In the genomic region with DNA sequence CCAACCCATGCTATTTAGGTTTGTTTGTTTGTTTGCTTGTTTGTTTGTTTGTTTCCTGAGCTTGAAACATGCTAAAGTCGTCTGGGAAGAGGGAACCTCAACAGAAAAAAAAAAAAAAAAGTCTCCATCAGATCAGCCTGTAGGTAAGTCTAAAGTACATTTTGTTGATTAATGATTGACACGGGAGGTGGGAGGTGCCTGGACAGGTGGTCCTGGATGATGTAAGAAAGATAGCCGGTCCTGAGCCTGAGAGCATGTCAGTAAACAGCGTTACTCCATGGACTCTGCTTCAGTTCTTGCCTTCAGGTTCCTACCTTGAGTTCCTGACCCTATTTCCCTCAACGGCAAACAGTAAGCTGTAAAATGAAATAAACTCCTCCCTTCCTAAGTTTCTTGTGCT, we compare ENCODE assay signal across 29 mouse cellular contexts.
DNase-seq lines count a peak whose midpoint lies in the region; ATAC-seq and TF ChIP-seq lines count a peak whose summit lies in the region.
"Had no signal": no experiment of that assay in that cellular context is flagged by ENCODE, and none has a peak within 500 bp of the region (broad histone marks: within the 10 kb centered on the region; RNA-seq: fewer than 3 reads in every experiment).

No protein-coding gene starts in this region.

- intact Hi-C loops in heart, postnatal 25 days (cut with DNase I) = no loop called here

- H3K9ac ChIP-seq in liver, adult 2 months (ENCODE audit: low read depth, low read length) = no peak overlapping the region
- H3K9ac ChIP-seq in liver, embryonic 12.5 days = no peak overlapping the region
- H3K9ac ChIP-seq: embryonic facial prominence, embryonic 13.5 days; heart, embryonic 12.5 days; hindbrain, embryonic 14.5 days; limb, embryonic 12.5 days; liver, embryonic 15.5 days; midbrain, embryonic 12.5 days; neural tube, embryonic 12.5 days had no signal

- no peaks in the 10 kb centered on the region for H3K4me1 ChIP-seq in liver, adult 2 months (ENCODE audit: control insufficient read depth, insufficient read depth, low read length)
- no peaks in the 10 kb centered on the region for H3K4me1 ChIP-seq in liver, embryonic 12.5 days
- H3K4me1 ChIP-seq: embryonic facial prominence, embryonic 13.5 days; forebrain, embryonic 10.5 days; heart, embryonic 12.5 days; limb, embryonic 12.5 days; liver, embryonic 15.5 days; megakaryocyte, embryonic 14.5 days; midbrain, embryonic 12.5 days; neural tube, embryonic 12.5 days had no signal

- peak; percentile 41 for DNase-seq in heart, adult 11 months
- DNase-seq in heart, postnatal 25 days (ENCODE audit: low spot score) = no peak
- DNase-seq in liver, adult 2 months (ENCODE audit: extremely low read depth, low read depth, low spot score) = peak; percentile 90
- peak; percentile 76 for DNase-seq in kidney, adult 9 months
- DNase-seq in kidney, postnatal 36 days = peak; percentile 26 to 74
- DNase-seq in cerebellum, postnatal 10 days = no peak
- DNase-seq in ovary, postnatal 36 days (ENCODE audit: low spot score) = no peak
- DNase-seq: adrenal gland, postnatal 10 days; cerebellum, adult 9-10 months; gastrocnemius, adult 2 months; gastrocnemius, postnatal 36 days; heart, adult 2 months; lung, postnatal 4 days; right cerebral cortex, postnatal 4 days had no signal

- H3K4me2 ChIP-seq in liver, embryonic 12.5 days = no peak overlapping the region
- H3K4me2 ChIP-seq: embryonic facial prominence, embryonic 13.5 days; heart, embryonic 12.5 days; hindbrain, embryonic 14.5 days; limb, embryonic 12.5 days; liver, embryonic 15.5 days; midbrain, embryonic 12.5 days; neural tube, embryonic 12.5 days had no signal

- no peaks in the 10 kb centered on the region for H3K36me3 ChIP-seq in liver, adult 2 months (ENCODE audit: control insufficient read depth, insufficient read depth, low read length)
- H3K36me3 ChIP-seq in liver, embryonic 12.5 days = no peaks in the 10 kb centered on the region
- H3K36me3 ChIP-seq: embryonic facial prominence, embryonic 13.5 days; forebrain, embryonic 10.5 days; heart, embryonic 12.5 days; limb, embryonic 12.5 days; liver, embryonic 15.5 days; midbrain, embryonic 12.5 days; neural tube, embryonic 12.5 days had no signal

- TF ChIP-seq CTCF in liver, adult 2 months (IDR thresholded peaks at IDR 0.05; ENCODE audit: low read depth, low read length) = no peak

- no peak overlapping the region for H3K4me3 ChIP-seq in liver, adult 2 months (ENCODE audit: insufficient read depth, low read depth, low read length)
- no peak overlapping the region for H3K4me3 ChIP-seq in liver, embryonic 12.5 days
- H3K4me3 ChIP-seq: embryonic facial prominence, embryonic 13.5 days; forebrain, embryonic 10.5 days; gastrocnemius, adult 2 months; heart, adult 2 months; heart, embryonic 12.5 days; left cerebral cortex, adult 2 months; limb, embryonic 12.5 days; liver, embryonic 15.5 days; megakaryocyte, embryonic 14.5 days; midbrain, embryonic 12.5 days; myocyte; neural tube, embryonic 12.5 days had no signal

- no peak for TF ChIP-seq POLR2A in liver, adult 2 months (IDR thresholded peaks at IDR 0.05; ENCODE audit: extremely low read depth, insufficient read depth, low read length)

- no peak overlapping the region for H3K27ac ChIP-seq in liver, adult 2 months (replicated peaks; ENCODE audit: insufficient read depth, low read depth, low read length)
- no peak overlapping the region for H3K27ac ChIP-seq in liver, embryonic 12.5 days
- H3K27ac ChIP-seq: embryonic facial prominence, embryonic 13.5 days; forebrain, embryonic 10.5 days; gastrocnemius, adult 2 months; heart, adult 2 months; hindbrain, embryonic 14.5 days; left cerebral cortex, adult 2 months; limb, embryonic 12.5 days; liver, embryonic 15.5 days; midbrain, embryonic 12.5 days; neural tube, embryonic 12.5 days had no signal

- WGBS in liver, adult 2 months = 26% methylated on average over 5 of the region's 5 CpGs
- WGBS in liver, embryonic 12.5 days (ENCODE audit: insufficient replicate concordance) = 51% methylated on average over 5 of the region's 5 CpGs

- ATAC-seq in liver, embryonic 12.5 days = no peak
- ATAC-seq: activated CD4-positive, CD25-positive, alpha-beta regulatory T cell, adult 4 months; lung, postnatal 0 days had no signal

- H3K27me3 ChIP-seq in liver, adult 2 months (ENCODE audit: control insufficient read depth, insufficient read depth, low read length) = no peaks in the 10 kb centered on the region
- no peaks in the 10 kb centered on the region for H3K27me3 ChIP-seq in liver, embryonic 12.5 days (replicated peaks)
- H3K27me3 ChIP-seq: CH12.LX; embryonic facial prominence, embryonic 13.5 days; heart, embryonic 12.5 days; limb, embryonic 12.5 days; liver, embryonic 15.5 days; megakaryocyte, embryonic 14.5 days; midbrain, embryonic 12.5 days; neural tube, embryonic 12.5 days had no signal

- no peaks in the 10 kb centered on the region for H3K9me3 ChIP-seq in liver, embryonic 12.5 days (replicated peaks)
- H3K9me3 ChIP-seq: embryonic facial prominence, embryonic 13.5 days; forebrain, embryonic 10.5 days; heart, embryonic 12.5 days; limb, embryonic 12.5 days; liver, embryonic 15.5 days; midbrain, embryonic 12.5 days; neural tube, embryonic 12.5 days had no signal

- no peaks in the 10 kb centered on the region for H3K79me2 ChIP-seq in liver, adult 2 months (ENCODE audit: control insufficient read depth, insufficient read depth, low read length)

Comparison
In these comparisons a context has a peak if more than half of its experiments do, and no peak if none do; other contexts are left out.
1. DNase-seq: peak in heart, adult 11 months (single experiment), liver, adult 2 months (single experiment), kidney, adult 9 months (single experiment) and kidney, postnatal 36 days (2 of 2); none in heart, postnatal 25 days (single experiment), cerebellum, postnatal 10 days (0 of 2) and ovary, postnatal 36 days (single experiment).